Comparison of ENCODE assay signal across 30 mouse cellular contexts in the genomic region with DNA sequence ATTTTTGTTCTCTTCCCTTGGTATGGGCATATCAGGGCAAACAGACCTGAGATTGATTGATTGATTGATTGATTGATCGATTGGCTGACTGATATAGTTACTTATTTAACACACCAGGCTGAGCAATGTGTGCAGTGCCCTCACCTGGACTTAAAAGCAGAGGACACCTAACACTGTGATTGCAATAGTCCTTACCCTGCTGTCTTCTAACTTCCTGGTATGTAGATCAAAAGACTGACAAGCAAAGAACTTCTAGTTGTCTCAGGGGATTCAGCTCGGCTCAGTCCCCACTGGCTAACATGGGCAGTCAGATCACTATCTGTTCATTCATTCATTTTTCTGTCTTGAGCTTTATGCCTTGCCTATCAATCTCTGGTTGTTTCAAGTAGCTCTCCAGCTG. TPM values are rescaled to one million over a fixed set of nuclear protein-coding genes. Genes with fewer than 3 reads are reported as not detected.
DNase-seq lines count a peak whose midpoint lies in the region; ATAC-seq and TF ChIP-seq lines count a peak whose summit lies in the region.
"Had no signal": no experiment of that assay in that cellular context is flagged by ENCODE, and none has a peak within 500 bp of the region (broad histone marks: within the 10 kb centered on the region; RNA-seq: fewer than 3 reads in every experiment).

No protein-coding gene starts in this region.

- in situ Hi-C loops in CH12.LX (cut with MboI; ENCODE audit: low pct_ligation_motif_present, low pct_unique_long_range_greater_than_20kb, low sequenced_read_pairs): no loop called here

- H3K27me3 ChIP-seq in liver, embryonic 14.5 days (ENCODE audit: control insufficient read depth, insufficient read depth, low read length): no peaks in the 10 kb centered on the region
- H3K27me3 ChIP-seq in CH12.LX (replicated peaks): no peaks in the 10 kb centered on the region
- H3K27me3 ChIP-seq: embryonic facial prominence, embryonic 13.5 days; forebrain, embryonic 12.5 days; forebrain, embryonic 15.5 days; heart, embryonic 12.5 days; heart, embryonic 15.5 days; hindbrain, embryonic 13.5 days; Patski had no signal

- ATAC-seq in liver, embryonic 14.5 days (ENCODE audit: insufficient read depth): no peak
- ATAC-seq: forebrain, embryonic 15.5 days; hindbrain, embryonic 16.5 days; Patski had no signal

- TF ChIP-seq RAD21 in CH12.LX (IDR thresholded peaks at IDR 0.05; ENCODE audit: low read depth, low read length): peak; percentile 10

- peak; percentile 21; the same call in 1 of the 2 replicates for TF ChIP-seq CTCF in liver, embryonic 14.5 days (IDR thresholded peaks at IDR 0.05; ENCODE audit: low read depth)
- peak in 1 of 2 experiments; percentile 32; a peak in 1 of 4 replicates for TF ChIP-seq CTCF in CH12.LX (conservative IDR thresholded peaks at IDR 0.05 in 1 of 2, IDR thresholded peaks at IDR 0.05 in 1 of 2; ENCODE audit: low read depth in 2 of 2, low read length in 2 of 2)

- no peak overlapping the region for H3K4me3 ChIP-seq in liver, embryonic 14.5 days (ENCODE audit: insufficient read depth in 1 of 2, low read depth in 2 of 2, low read length in 2 of 2)
- no peak overlapping the region for H3K4me3 ChIP-seq in CH12.LX (replicated peaks in 1 of 3; ENCODE audit: low read depth in 2 of 3, low read length in 2 of 3, poor library complexity in 1 of 3)
- H3K4me3 ChIP-seq: embryonic facial prominence, embryonic 10.5 days; embryonic facial prominence, embryonic 13.5 days; erythroblast, embryonic 14.5 days; forebrain, embryonic 12.5 days; forebrain, embryonic 15.5 days; heart, embryonic 12.5 days; heart, embryonic 15.5 days; hindbrain, embryonic 10.5 days; hindbrain, embryonic 13.5 days had no signal

- H3K4me1 ChIP-seq in liver, embryonic 14.5 days (replicated peaks; ENCODE audit: control insufficient read depth in 2 of 2, insufficient read depth in 2 of 2, low read length in 1 of 2): no peaks in the 10 kb centered on the region
- peaks cover 5 to 42% of the 10 kb centered on the region in 2 experiments; a peak in 3 of 4 replicates for H3K4me1 ChIP-seq in CH12.LX (ENCODE audit: control insufficient read depth in 1 of 2, insufficient read depth in 2 of 2)
- H3K4me1 ChIP-seq: forebrain, embryonic 12.5 days; forebrain, embryonic 15.5 days; heart, embryonic 12.5 days; heart, embryonic 15.5 days; hindbrain, embryonic 13.5 days had no signal

- no peak for TF ChIP-seq EP300 in liver, embryonic 14.5 days (IDR thresholded peaks at IDR 0.05; ENCODE audit: low read depth)
- no peak for TF ChIP-seq EP300 in CH12.LX (IDR thresholded peaks at IDR 0.05; ENCODE audit: low read length)

- H3K4me2 ChIP-seq in liver, embryonic 14.5 days (ENCODE audit: low read depth): no peak overlapping the region
- no peak overlapping the region for H3K4me2 ChIP-seq in CH12.LX (ENCODE audit: insufficient read depth, low read depth, poor library complexity, severe bottlenecking)
- H3K4me2 ChIP-seq: embryonic facial prominence, embryonic 13.5 days; forebrain, embryonic 12.5 days; forebrain, embryonic 15.5 days; heart, embryonic 12.5 days; heart, embryonic 15.5 days; hindbrain, embryonic 13.5 days had no signal

- TF ChIP-seq POLR2A in CH12.LX (IDR thresholded peaks at IDR 0.05; ENCODE audit: low read depth, low read length): no peak

- DNase-seq in liver, embryonic 14.5 days (ENCODE audit: low read depth in 3 of 3, low spot score in 3 of 3): no peak
- DNase-seq in liver (no peak), A20 (ENCODE audit: low read depth, low spot score) (peak; percentile 33), CH12.LX (ENCODE audit: extremely low read depth) (peak; percentile 64)
- no peak for DNase-seq in cerebellum, adult 11-12 months
- no peak for DNase-seq in right cerebral cortex, adult 2 months (ENCODE audit: low spot score in 2 of 2)
- DNase-seq: adrenal gland, postnatal 10 days; adrenal gland, postnatal 36 days; cerebellum, adult 2 months; cerebellum, adult 9-11 months; cerebellum, postnatal 25 days; gastrocnemius, postnatal 25 days; heart, adult 18-20 months; heart, postnatal 10 days; heart, postnatal 36 days had no signal

- H3K9me3 ChIP-seq in liver, embryonic 14.5 days (ENCODE audit: control insufficient read depth, low read length): no peaks in the 10 kb centered on the region
- no peaks in the 10 kb centered on the region for H3K9me3 ChIP-seq in CH12.LX (replicated peaks; ENCODE audit: low read length)
- H3K9me3 ChIP-seq: embryonic facial prominence, embryonic 10.5 days; embryonic facial prominence, embryonic 13.5 days; forebrain, embryonic 12.5 days; forebrain, embryonic 15.5 days; G1E; heart, embryonic 12.5 days; heart, embryonic 15.5 days; hindbrain, embryonic 10.5 days; hindbrain, embryonic 13.5 days had no signal

- H3K9ac ChIP-seq in liver, embryonic 14.5 days (replicated peaks): no peak overlapping the region
- no peak overlapping the region for H3K9ac ChIP-seq in CH12.LX (ENCODE audit: insufficient read depth, low read depth)
- H3K9ac ChIP-seq: embryonic facial prominence, embryonic 13.5 days; forebrain, embryonic 12.5 days; forebrain, embryonic 15.5 days; heart, embryonic 12.5 days; heart, embryonic 15.5 days; hindbrain, embryonic 13.5 days had no signal

- dilution Hi-C loops in CH12.LX (cut with MboI; ENCODE audit: extremely low pct_ligation_motif_present, extremely low pct_unique_long_range_greater_than_20kb, low sequenced_read_pairs): no loop called here

- H3K79me2 ChIP-seq in CH12.LX (replicated peaks; ENCODE audit: control insufficient read depth, extremely low read depth, insufficient read depth, poor library complexity, severe bottlenecking): no peaks in the 10 kb centered on the region

- H3K36me3 ChIP-seq in liver, embryonic 14.5 days (replicated peaks; ENCODE audit: control insufficient read depth, insufficient read depth, low read depth): no peaks in the 10 kb centered on the region
- no peaks in the 10 kb centered on the region for H3K36me3 ChIP-seq in CH12.LX (replicated peaks in 1 of 2; ENCODE audit: control insufficient read depth in 1 of 2, insufficient read depth in 1 of 2, low read length in 1 of 2)
- H3K36me3 ChIP-seq: embryonic facial prominence, embryonic 10.5 days; embryonic facial prominence, embryonic 13.5 days; forebrain, embryonic 12.5 days; forebrain, embryonic 15.5 days; G1E; heart, embryonic 12.5 days; heart, embryonic 15.5 days; hindbrain, embryonic 10.5 days; hindbrain, embryonic 13.5 days had no signal

- WGBS in liver, embryonic 14.5 days (ENCODE audit: insufficient replicate concordance): 26% methylated on average over 2 of the region's 2 CpGs

- no peak overlapping the region for H3K27ac ChIP-seq in liver, embryonic 14.5 days
- H3K27ac ChIP-seq in CH12.LX (ENCODE audit: insufficient read depth, low read depth): no peak overlapping the region
- H3K27ac ChIP-seq: embryonic facial prominence, embryonic 10.5 days; embryonic facial prominence, embryonic 13.5 days; forebrain, embryonic 12.5 days; forebrain, embryonic 15.5 days; heart, embryonic 15.5 days; hindbrain, embryonic 10.5 days; hindbrain, embryonic 13.5 days had no signal

TF ChIP-seq in CH12.LX, 34 proteins besides CTCF, POLR2A, EP300 and RAD21:
- TF ChIP-seq ELF1 (IDR thresholded peaks at IDR 0.05; ENCODE audit: low read depth, low read length) (peak; percentile 57; the same call in 1 of the 2 replicates), JUN (IDR thresholded peaks at IDR 0.05; ENCODE audit: insufficient read depth, low read depth, low read length) (no peak)
TF ChIP-seq in CH12.LX: peak in this region for 1.

RNA-seq across cellular contexts. Expression of a gene that starts 31.3 kb away (rescaled TPM):
- polyA plus RNA-seq in liver, embryonic 14.5 days (2012; rRNA removed): 0.04 TPM in 1 of 2 replicates, not detected in the other
- polyA plus RNA-seq in liver, embryonic 14.5 days (2014; fragmentation: Nextera tagmentation; extraction: Ambion mirVana): not detected in 2 replicates
- total RNA-seq in CH12.LX (2012; rRNA removed) (0.08 and 0.13 TPM in 2 replicates), CH12.LX (2014; rRNA removed) (0.24 TPM in 1 of 2 replicates, not detected in the other)
- polyA plus RNA-seq in CH12.LX (2012; ENCODE audit: insufficient read length, low read depth): not detected in 2 replicates
- total RNA-seq: adrenal gland, adult 18-20 months; adrenal gland, postnatal 10 days; adrenal gland, postnatal 36 days; common myeloid progenitor, adult 5-6 weeks; G1E; gastrocnemius, adult 8-10 months; gastrocnemius, postnatal 25 days; heart, adult 18-20 months; heart, postnatal 10 days; heart, postnatal 36 days had no signal
- polyA plus RNA-seq: cerebellum, adult 2 months; embryonic facial prominence, embryonic 10.5 days; embryonic facial prominence, embryonic 13.5 days; erythroblast, embryonic 14.5 days; forebrain, embryonic 12.5 days; forebrain, embryonic 15.5 days; G1E; heart, embryonic 12.5 days; heart, embryonic 15.5 days; hindbrain, embryonic 13.5 days; hindbrain, embryonic 16.5 days; Patski had no signal

RNA-seq across cellular contexts. Expression of a gene that starts 50.0 kb away (rescaled TPM):
- 7.9 and 9.3 TPM in 2 replicates for polyA plus RNA-seq in liver, embryonic 14.5 days (2012; rRNA removed)
- 8.1 and 10.4 TPM in 2 replicates for polyA plus RNA-seq in liver, embryonic 14.5 days (2014; fragmentation: Nextera tagmentation; extraction: Ambion mirVana)
- not detected in 2 replicates for total RNA-seq in CH12.LX (2012; rRNA removed)
- total RNA-seq in CH12.LX (2014; rRNA removed): not detected in 2 replicates
- not detected in 2 replicates for polyA plus RNA-seq in CH12.LX (2012; ENCODE audit: insufficient read length, low read depth)
- total RNA-seq: common myeloid progenitor, adult 5-6 weeks had no signal
- polyA plus RNA-seq: G1E had no signal

Comparison
In these comparisons a context has a peak if more than half of its experiments do, and no peak if none do; other contexts are left out.
1. DNase-seq: peak in A20 (single experiment) and CH12.LX (single experiment); none in liver, embryonic 14.5 days (0 of 3), liver (single experiment), cerebellum, adult 11-12 months (single experiment) and right cerebral cortex, adult 2 months (0 of 2).